Mouse (Mus musculus) spleen, postnatal 14 days (tissue): ENCODE data around the gene Hist1h2ap.
"Not testable (repeated sequence)": the region's sequence is repeated elsewhere in the genome, so short reads cannot be mapped to it uniquely, and the experiment has no call there.

ENCODE experiments used
- DNase-seq, 2 experiments: peaks; one replicate each; pipeline ENCODE4 v3.0.0; 2021 to 2022; ENCODE audit warnings: low spot score in 2 of 2

Gene Hist1h2ap

GRCm38 (mm10) chr13:21833461-21833860 is at the start of gene Hist1h2ap, which contains the start of gene Hist1h2br:
TSS of gene Hist1h2ap (minus strand) at chr13:21833507.
TSS of gene Hist1h2br (plus strand) at chr13:21833743.
- DNase-seq = not testable (repeated sequence)

GRCm38 (mm10) chr13:21882760-21883405 is 49.6 kb upstream of the Hist1h2ap start:
- DNase-seq = peak in 1 of 2 experiments; percentile 9

- DNase-seq = peak in 1 of 2 experiments; percentile 14
Observed at GRCm38 (mm10) chr13:21881878-21882669, 48.8 kb upstream of the Hist1h2ap start.

- DNase-seq = no peak
Observed at GRCm38 (mm10) chr13:21880735-21881134, 47.4 kb upstream of the Hist1h2ap start.

- not testable (repeated sequence) for DNase-seq
Observed at GRCm38 (mm10) chr13:21865503-21865902, 32.2 kb upstream of the Hist1h2ap start.

- no peak for DNase-seq
Observed at GRCm38 (mm10) chr13:21861608-21862007, 28.3 kb upstream of the Hist1h2ap start.

- DNase-seq = no peak
Observed at GRCm38 (mm10) chr13:21855698-21856162, 22.4 kb upstream of the Hist1h2ap start.

- DNase-seq = peak; percentile 55
Observed at GRCm38 (mm10) chr13:21855146-21855545, 21.8 kb upstream of the Hist1h2ap start.

- DNase-seq = no peak
Observed at GRCm38 (mm10) chr13:21852215-21852945, 19.1 kb upstream of the Hist1h2ap start.

GRCm38 (mm10) chr13:21850696-21851095 is 17.4 kb upstream of the Hist1h2ap start:
- not testable (repeated sequence) for DNase-seq

GRCm38 (mm10) chr13:21847883-21848282 is 14.6 kb upstream of the Hist1h2ap start:
- no peak for DNase-seq

- DNase-seq = not testable (repeated sequence)
Observed at GRCm38 (mm10) chr13:21846356-21846755, 13.0 kb upstream of the Hist1h2ap start.

- DNase-seq = not testable (repeated sequence)
Observed at GRCm38 (mm10) chr13:21840508-21840907, 7.2 kb upstream of the Hist1h2ap start.

GRCm38 (mm10) chr13:21831418-21832394 is 1.6 kb downstream of the Hist1h2ap start, which contains the start of gene Hist1h4n:
TSS of gene Hist1h4n (minus strand) at chr13:21832196.
- not testable (repeated sequence) for DNase-seq

GRCm38 (mm10) chr13:21830344-21830743 is 3.0 kb downstream of the Hist1h2ap start:
- DNase-seq = no peak

- DNase-seq = no peak
Observed at GRCm38 (mm10) chr13:21828511-21828910, 4.8 kb downstream of the Hist1h2ap start.

- DNase-seq = not testable (repeated sequence)
Observed at GRCm38 (mm10) chr13:21820082-21820890, 13.0 kb downstream of the Hist1h2ap start.

- not testable (repeated sequence) for DNase-seq
Observed at GRCm38 (mm10) chr13:21812092-21812491, 21.2 kb downstream of the Hist1h2ap start.

- DNase-seq = peak; percentile 36 to 42
Observed at GRCm38 (mm10) chr13:21811539-21811938, 21.8 kb downstream of the Hist1h2ap start, which contains the start of gene Hist1h4m. TSS of gene Hist1h4m (plus strand) at chr13:21811746.

- DNase-seq = not testable (repeated sequence)
Observed at GRCm38 (mm10) chr13:21811074-21811473, 22.2 kb downstream of the Hist1h2ap start.
